Mouse (Mus musculus): ENCODE measurements around the gene Sox6.

GRCm38 (mm10) chr7:115789116-115789823, 249.3 kb downstream of the Sox6 start:
- no peak for TF ChIP-seq POLR2A (IDR thresholded peaks at IDR 0.05; ENCODE audit: insufficient read depth, low read depth, low read length)
- TF ChIP-seq EP300 (IDR thresholded peaks at IDR 0.05; ENCODE audit: insufficient read depth, low read depth, low read length) = no peak
- TF ChIP-seq CTCF (IDR thresholded peaks at IDR 0.05) = no peak
